Mouse (Mus musculus): ENCODE results near the gene Kat2b.
"Not testable (repeated sequence)": the region's sequence is repeated elsewhere in the genome, so short reads cannot be mapped to it uniquely, and the experiment has no call there.

The Kat2b gene

GRCm38 (mm10) chr17:53569829-53570228 is 3.2 kb downstream of the Kat2b start:
- peak; percentile 85 for DNase-seq (ENCODE audit: low read depth, low spot score)

- no peak for DNase-seq (ENCODE audit: low read depth, low spot score)
Observed at GRCm38 (mm10) chr17:53570361-53570875, 3.8 kb downstream of the Kat2b start.

GRCm38 (mm10) chr17:53570932-53571331 is 4.3 kb downstream of the Kat2b start:
- not testable (repeated sequence) for DNase-seq (ENCODE audit: low read depth, low spot score)

GRCm38 (mm10) chr17:53573019-53573556 is 6.4 kb downstream of the Kat2b start:
- peak; percentile 78 for DNase-seq (ENCODE audit: low read depth, low spot score)

- DNase-seq (ENCODE audit: low read depth, low spot score): no peak
Observed at GRCm38 (mm10) chr17:53577151-53577550, 10.5 kb downstream of the Kat2b start.

GRCm38 (mm10) chr17:53577754-53578153 is 11.1 kb downstream of the Kat2b start:
- DNase-seq (ENCODE audit: low read depth, low spot score): no peak

GRCm38 (mm10) chr17:53578249-53578648 is 11.6 kb downstream of the Kat2b start:
- no peak for DNase-seq (ENCODE audit: low read depth, low spot score)

GRCm38 (mm10) chr17:53578776-53579175 is 12.1 kb downstream of the Kat2b start:
- DNase-seq (ENCODE audit: low read depth, low spot score): no peak

- DNase-seq (ENCODE audit: low read depth, low spot score): no peak
Observed at GRCm38 (mm10) chr17:53579612-53580011, 13.0 kb downstream of the Kat2b start.

- no peak for DNase-seq (ENCODE audit: low read depth, low spot score)
Observed at GRCm38 (mm10) chr17:53580237-53580636, 13.6 kb downstream of the Kat2b start.

GRCm38 (mm10) chr17:53582026-53582585 is 15.4 kb downstream of the Kat2b start:
- no peak for DNase-seq (ENCODE audit: low read depth, low spot score)

- DNase-seq (ENCODE audit: low read depth, low spot score): no peak
Observed at GRCm38 (mm10) chr17:53582805-53583204, 16.1 kb downstream of the Kat2b start.

GRCm38 (mm10) chr17:53583846-53584579 is 17.4 kb downstream of the Kat2b start:
- DNase-seq (ENCODE audit: low read depth, low spot score): no peak

GRCm38 (mm10) chr17:53587074-53587851 is 20.6 kb downstream of the Kat2b start:
- DNase-seq (ENCODE audit: low read depth, low spot score): peak; percentile 66

- DNase-seq (ENCODE audit: low read depth, low spot score): no peak
Observed at GRCm38 (mm10) chr17:53588097-53588855, 21.6 kb downstream of the Kat2b start.

- DNase-seq (ENCODE audit: low read depth, low spot score): no peak
Observed at GRCm38 (mm10) chr17:53590110-53590509, 23.4 kb downstream of the Kat2b start.

GRCm38 (mm10) chr17:53591910-53592309 is 25.2 kb downstream of the Kat2b start:
- no peak for DNase-seq (ENCODE audit: low read depth, low spot score)

- DNase-seq (ENCODE audit: low read depth, low spot score): no peak
Observed at GRCm38 (mm10) chr17:53594590-53594989, 27.9 kb downstream of the Kat2b start.

GRCm38 (mm10) chr17:53595527-53595926 is 28.9 kb downstream of the Kat2b start:
- DNase-seq (ENCODE audit: low read depth, low spot score): peak; percentile 51

GRCm38 (mm10) chr17:53596314-53596882 is 29.7 kb downstream of the Kat2b start:
- DNase-seq (ENCODE audit: low read depth, low spot score): no peak

Data from ES-CJ7 (cell line).